Mouse (Mus musculus) kidney, postnatal 25 days (tissue): ENCODE measurements around the gene Kcnj14.
A peak's percentile ranks its signal among the peaks of the same experiment; 100 is the strongest.

Experiments
- DNase-seq, 2 experiments: peaks; one replicate each; pipeline ENCODE4 v3.0.0; 2021; ENCODE audit warnings: mixed read lengths in 2 of 2

The Kcnj14 gene

DNA sequence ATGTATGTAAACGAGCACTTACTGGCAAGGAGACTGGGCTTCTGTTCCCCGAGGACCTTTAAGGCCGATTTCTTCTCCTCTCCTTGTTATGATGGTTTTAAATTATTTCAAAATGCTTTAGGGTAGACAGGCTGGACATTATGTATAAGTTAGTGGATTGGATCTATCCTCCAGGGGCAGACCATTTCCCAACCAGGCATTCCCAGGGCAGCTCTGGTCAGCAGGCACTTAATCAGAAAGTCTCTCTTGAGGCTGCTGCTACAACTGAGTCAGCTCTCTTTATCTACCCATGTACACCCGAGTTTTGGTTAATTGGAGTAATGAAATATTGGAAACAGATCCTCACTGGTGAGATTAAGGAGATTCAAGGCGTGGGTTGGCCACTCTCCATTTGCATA is 6.5 kb upstream of the Kcnj14 start:
- no peak for DNase-seq

DNA sequence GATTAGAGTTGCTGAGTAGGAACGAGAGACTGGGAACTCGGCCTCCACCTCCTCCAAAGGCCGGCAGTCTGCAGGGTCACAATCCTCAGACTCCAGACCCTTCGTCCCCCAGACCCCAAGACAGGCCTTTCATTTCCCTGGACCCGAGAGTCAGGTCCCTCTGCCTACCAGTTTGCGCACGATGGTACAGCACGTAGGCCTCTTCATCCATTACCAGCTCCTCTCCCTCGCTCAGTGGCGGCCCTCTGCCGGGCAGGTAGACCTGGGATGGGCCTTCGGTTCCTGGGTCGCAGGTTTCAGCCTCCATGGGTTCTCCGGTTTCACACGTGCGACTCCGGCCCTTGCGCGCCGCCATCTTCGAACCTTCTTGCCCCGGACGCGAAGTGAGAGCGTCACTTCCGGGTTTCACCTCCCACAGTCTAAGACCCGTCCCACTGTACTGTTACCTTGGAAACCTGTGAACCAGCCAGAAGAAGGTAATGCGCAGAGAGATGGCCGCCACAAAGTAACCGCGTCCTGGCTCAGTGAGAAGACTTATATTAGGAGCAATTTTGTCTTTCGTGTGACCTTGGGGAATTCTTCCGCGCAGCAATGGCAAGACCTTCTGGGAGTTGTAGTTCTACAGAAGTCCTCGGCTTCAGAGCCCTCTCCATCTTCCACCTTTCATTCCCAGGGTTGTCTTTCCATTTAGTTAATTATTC is 6.0 kb upstream of the Kcnj14 start, which contains the start of gene Grwd1:
TSS of gene Grwd1 (minus strand) at position 518 of the 701 bp plus-strand sequence.
- DNase-seq: peak; percentile 88 to 94

DNA sequence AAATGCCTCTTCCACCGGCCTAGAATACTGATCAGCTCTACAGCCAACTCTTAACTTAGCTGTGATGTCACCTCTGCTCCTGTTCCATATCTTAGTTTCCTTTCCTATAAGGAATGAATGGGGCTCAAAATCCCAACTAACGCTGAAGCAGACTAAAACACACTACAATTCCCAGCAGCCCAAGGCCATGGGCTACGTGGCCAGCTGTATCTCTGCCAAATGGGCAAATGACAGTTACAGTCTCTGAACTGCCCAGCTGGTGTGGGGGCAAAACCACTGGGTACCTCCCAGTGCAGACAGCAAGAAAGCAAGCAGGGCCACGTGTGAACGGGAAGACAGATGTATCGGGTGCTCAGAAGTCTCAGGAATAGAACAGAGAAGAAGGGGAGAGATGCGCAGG is 2.0 kb upstream of the Kcnj14 start:
- no peak for DNase-seq

DNA sequence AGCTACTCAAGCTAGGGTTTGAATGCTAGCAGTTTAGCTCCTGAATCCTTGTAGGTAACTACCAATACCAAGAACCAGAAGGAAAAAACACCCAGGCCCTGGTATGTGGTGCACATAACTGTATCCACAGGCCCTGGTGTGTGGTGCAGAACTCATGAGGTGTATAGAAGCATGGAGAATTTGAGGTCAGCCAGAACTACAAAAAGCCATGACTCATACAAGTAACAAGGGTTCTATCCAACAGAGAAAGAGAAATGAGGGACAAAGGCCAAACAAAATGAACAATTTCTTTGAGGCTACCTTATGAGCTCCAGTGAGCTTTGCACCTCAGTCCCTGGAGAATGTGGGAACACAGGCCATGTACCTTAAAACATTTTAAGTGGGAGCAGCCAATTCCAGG is 3.7 kb downstream of the Kcnj14 start:
- no peak for DNase-seq

DNA sequence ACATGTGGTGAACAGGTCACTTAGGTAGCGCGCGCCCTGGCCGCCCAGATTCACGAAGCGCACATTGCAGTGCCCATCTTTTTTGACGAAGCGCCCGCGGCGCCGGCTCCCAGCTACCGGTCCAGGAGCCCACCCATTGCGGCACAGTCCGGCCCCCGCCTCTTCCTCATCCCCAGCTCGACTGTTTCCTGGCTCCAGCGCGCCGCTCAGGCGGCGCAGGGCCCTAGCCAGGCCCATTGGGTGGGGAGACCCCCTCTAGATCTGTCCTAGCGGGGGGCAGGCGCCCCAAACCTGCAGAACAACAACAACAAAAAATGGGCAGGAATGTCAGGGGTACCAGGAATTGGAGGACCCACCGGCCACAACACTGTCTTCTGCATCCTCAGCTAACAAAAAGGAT is 4.7 kb downstream of the Kcnj14 start:
- no peak for DNase-seq

DNA sequence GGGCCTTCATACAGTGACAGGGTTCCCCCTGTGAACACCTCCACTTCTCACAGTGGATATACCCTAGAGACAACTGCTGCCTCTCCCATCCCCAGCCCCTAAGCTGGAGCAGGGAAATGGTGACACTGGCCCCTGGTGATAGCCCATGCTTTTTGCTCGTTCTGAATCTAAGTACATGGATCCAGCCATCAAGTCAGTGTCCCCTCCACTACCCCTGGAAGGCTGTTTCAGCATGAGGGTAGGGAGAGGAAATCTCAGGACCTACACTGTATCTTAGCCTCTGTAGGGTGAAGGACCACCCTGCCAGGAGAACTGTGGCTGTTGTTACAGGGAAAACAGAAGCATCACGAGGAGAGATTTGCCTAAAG is 8.6 kb downstream of the Kcnj14 start:
- no peak for DNase-seq

DNA sequence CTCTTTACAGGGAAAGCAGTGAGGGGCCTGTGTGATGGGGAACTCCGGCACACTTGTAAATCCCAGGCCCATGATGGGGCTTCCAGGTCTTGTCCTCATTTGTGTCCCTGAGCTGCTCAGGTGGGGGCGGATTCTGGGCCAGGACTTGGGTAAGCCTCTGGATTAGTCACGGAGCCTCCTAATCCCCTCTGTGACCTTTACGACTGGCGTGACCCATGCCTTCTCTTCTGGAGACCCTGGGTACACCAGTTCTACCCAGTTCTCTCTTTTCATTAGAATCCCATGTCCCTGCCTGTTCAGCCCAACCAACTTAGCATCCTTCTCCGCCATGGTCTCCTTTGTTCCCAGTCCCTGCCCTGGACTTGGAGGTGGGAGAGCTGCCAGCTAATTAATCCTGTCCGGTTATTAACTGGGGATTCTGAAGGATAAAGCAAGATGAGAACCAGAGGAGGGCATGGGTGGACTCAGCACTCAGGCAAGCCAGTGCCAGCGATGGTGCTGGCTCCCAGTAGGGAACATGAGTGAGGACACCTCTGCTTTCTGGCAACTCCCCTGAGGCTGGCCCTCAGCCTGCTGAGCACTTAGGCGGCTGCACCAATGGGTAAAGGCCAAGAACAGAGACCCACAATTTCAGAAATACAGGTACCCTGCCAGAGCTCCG is 9.1 kb downstream of the Kcnj14 start:
- no peak for DNase-seq

DNA sequence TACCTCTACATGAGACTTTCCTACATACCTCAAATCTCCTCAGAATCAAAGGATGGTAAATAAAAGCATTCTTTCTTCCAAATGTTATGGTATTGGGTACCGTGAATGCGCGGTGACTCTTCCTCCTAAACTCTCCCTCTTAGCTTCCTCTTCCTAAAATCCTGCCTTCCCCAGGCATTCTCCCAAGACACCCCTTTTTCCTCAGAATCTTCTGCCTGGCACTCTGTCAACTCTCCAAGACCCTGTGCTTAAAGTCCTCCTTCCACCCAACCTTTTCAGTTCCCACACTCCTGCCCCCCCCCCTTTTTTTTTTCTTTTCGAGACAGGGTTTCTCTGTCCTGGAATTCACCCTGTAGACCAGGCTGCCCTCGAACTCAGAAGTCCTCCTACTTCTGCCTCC is 9.7 kb downstream of the Kcnj14 start:
- DNase-seq: no peak

DNA sequence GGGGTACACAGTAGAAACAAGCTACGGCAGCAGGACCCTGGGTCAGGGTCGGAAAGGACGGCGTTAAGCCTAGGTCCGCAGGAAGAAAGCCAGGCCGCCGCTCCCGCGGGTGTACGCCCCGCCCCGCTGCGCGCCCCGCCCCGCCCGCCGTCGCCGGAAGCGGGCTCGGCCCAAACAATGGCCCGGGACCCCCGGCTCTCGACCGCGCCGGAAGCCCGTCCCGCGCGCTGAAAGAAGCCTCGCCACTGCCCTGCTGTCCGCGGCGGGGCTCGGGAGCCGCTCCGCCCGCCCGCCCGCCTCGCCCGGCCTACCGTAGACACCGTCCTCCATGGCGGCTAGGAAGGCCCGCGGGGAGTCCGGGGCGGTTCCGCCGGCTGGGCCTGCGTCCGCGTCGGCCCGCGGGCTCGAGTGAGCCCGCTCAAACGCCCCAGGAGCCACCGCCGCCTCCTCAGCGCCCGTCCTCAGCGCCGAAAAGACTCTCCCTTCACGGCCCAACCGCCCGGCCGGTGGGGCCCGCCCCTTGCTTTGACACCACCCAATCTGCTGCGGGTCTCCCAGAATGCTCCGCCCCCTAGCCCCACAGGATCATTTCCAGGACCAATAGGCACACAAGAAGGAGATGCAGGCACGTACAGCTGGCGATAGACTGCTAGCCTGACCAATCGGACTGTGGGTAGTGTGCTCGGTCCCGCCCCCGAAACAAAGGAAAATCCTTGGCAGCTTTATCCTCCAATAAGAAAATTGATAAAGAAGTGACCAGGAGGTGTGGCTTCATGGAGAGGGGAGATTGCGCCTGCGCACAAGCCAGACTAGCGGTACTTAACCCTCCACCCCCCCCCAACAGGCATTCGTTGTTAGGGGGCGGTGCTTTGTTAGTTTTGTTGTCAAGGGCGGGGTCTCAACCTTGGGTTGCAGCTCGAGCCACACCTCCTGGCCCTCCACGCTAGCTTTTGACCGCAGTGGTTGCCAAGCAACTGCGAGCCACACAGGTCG is 10.5 kb downstream of the Kcnj14 start, which contains the start of gene Cyth2:
TSS of gene Cyth2 (minus strand) at position 795 of the 993 bp plus-strand sequence.
- DNase-seq: peak; percentile 99 to 100

DNA sequence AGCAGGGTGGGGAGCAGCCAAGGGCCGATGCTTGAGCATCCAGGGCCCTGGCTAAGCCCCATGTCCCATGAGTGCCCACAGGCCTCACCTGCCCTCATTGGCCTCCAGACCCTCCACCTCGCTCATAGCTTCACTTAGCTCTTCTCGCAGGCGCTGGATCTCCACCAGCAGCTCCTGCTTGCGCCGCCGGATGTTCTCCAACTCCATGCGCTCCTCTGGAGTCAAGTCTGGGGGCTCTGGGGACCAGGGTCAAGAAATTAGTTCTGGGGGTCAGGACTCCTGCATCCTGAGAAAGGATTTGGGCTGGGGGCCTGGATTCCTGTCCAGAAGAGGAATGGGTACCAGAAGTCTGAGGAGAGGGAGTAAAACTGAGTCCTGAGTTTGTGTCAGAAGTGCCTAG is 11.7 kb downstream of the Kcnj14 start:
- no peak for DNase-seq

DNA sequence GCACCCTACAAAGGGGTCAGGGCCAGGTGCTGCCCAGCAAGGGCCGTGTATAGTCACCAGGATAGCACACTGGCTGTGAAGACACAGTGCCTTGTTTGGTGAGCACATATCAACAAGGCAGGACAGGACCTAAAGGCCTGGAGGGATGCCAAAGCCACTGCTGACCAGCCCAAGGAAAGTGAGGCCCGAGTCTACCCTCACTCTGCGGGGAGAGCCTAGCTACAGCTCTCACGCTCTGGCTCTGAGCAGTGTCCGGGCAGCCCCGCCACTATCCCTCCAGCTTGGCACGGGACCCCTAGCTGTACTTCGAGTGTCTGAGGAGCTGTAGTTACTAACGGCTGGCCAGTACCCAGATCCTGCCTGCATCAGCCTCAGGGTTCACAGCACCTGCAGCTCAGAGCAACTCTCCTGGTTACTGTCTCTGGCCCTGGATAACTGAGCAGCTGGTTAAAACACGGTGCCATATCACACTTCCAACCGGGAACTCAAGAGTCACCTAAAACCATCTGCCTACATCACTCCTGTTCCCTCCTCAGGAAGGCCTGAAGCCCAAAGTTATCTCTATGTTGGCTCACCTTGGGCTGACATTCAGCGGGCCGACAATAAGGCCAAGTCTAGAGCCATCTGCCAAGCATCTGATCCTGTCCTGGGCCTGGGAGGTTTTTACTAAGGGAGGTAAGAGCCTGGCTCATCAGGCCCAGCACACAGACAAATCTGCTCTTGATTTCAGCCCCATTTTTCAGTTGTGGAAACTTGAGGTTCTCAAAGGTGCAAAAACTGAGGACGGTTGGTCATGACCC is 15.1 kb downstream of the Kcnj14 start:
- DNase-seq: no peak

DNA sequence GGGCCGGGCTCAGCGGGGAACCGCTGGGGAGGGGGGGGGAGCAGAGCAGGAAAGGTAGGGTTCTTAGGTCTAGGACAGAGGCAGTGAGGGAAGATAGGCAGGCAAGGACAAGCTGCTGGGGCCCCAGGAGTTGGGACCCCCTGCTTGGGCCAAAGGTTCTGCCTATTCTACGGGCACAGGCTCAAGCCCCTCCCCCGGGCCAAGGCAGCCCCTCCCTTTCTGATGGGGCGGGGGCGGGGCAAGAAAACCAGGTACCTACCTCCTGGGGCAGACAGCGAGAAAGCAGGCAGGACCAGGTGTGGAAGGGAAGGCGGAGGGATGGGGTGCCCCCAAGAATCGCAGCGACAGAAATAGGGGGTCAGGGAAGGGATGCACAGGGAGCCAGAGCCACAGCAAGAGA is 16.1 kb downstream of the Kcnj14 start:
- no peak for DNase-seq

DNA sequence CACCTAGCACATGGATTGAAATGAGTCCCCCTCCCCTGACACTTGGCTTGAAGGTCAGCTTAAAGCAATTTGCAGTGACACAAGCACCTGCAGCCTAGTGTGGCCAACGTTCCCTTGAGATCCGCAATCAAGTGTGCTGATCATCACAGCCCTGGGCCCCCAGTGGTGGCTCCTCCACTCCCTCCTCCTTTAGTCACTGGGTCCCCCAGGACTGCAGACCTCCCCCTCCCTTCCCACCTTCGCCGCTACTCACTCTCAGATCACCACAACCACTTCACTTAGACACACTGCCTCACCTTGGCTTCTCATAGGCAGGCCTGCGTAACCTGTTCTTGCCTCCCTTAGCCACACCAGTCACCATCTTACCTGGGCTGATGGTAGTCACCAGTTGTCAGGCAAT is 18.6 kb downstream of the Kcnj14 start:
- DNase-seq: no peak

DNA sequence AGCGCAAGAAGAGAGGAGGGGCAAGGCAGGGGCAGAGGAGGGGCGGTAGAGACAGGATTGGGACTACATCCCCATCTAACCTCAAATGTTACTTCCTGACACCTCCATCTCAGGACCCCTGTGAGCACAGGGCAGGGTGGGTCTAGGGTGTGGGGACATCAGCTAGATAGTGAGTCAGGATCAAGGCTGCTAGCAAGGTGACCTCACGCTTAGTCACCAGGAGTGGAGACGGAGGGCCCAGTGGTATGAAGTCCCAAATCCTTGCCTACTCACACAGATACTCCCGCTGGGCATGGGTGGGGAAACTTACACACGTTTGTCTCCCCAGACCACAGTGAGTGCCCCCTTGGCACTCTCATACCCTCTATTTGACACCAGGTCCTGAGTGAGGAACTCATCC is 22.0 kb downstream of the Kcnj14 start:
- DNase-seq: no peak

DNA sequence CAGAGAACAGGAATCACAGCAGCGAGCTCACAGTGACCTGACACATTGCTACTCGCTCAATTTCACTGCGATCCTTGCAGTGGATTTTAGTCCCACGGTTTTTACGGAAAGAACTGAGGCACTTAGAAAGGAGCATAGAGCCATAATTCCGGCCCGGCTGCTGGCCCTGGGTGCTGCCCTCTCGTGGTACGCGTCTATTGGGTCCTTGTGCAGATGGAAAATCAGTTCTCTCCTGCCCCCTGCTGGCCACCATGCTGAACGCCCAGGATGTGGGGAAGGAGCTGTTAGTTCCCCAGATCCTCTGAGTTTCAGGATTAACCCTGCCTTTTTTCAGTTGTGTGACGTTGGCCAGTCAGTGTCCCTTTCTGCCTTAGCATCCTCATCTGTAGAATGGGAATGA is 23.2 kb downstream of the Kcnj14 start:
- peak; percentile 92 to 98 for DNase-seq

DNA sequence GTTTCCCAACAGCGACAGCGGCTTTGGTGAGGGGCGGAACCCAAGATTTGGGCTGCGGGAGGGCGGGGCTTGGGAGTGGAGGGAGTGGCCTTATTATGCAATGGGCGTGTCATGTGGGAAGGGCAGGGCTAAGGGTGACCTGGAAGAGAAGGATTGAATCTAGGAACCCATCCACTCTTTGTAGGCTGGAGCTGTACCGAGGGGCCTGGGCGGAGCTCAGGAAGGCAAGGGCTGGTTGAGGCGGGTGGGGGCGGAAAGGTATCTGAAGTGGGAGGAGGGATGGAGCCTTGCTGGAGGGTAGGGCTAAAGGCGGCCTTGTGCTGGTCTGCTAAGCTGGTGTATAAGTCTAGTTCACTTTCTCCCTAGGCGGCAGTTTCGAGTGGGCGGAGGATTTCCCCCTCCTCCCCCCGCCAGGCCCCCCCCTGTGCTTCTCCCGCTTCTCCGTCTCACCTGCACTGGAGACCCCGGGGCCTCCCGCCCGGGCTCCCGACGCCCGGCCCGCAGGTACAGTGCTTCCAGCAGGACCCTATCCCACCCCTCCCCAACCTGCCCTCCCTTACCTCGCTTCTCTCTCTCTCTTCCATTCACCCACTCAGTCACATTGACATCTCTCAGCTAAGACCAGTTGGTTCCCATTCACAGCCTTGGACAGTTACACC is 23.9 kb downstream of the Kcnj14 start:
- DNase-seq: peak; percentile 51 to 81

DNA sequence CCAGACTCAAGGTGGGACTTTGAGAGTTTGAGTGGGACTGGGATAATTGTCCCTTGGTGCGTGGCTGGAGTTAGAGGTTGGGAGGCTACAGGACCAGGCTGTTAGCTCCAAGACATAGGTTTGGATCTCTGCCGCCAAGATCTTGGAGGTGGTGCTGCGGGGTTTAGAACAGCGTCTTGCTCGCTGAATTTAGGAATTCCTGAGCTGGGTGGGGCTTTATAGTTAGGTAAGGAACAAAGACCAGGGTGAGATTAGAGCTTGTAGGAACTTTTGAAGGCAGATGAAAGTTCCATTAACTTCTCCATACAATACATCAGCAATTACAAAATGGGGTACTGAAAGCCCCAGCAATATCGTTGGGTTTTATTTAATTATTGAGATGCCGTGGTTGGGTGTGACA is 24.6 kb downstream of the Kcnj14 start:
- DNase-seq: no peak

DNA sequence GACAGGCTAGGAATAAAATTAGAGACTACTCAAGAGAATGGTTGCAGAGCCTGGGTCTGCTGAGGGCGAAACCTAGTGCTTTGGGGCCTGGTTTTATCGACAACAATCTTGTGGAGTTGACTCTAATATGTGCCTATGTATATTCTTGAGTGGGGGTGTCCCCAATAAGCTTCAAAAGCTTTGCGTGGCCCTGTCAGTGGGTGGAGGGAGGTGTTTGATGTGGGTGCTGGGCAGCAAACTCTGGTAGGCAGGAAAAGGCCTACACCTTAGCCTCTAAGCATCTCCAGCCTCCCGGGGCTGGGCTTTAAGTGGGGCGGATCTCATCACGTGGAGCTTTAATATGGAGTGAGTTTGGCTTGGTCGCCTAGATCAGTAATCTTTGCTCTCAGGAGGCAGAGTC is 25.7 kb downstream of the Kcnj14 start:
- no peak for DNase-seq

DNA sequence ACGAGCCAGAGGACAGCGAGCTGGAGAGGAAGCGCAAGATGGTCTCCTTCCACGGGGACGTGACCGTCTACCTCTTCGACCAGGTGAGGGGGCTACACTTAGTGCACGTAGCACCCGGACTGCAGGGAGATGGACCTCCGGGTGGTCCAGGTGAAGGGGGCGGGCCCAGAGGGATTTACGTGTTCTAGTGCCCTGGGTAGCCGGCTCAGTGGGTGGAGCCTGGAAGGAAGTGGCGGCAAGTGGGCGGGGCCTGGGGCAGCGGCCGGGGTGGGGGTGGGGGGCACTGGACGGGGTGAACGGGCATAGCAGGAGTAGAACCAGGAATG is 26.1 kb downstream of the Kcnj14 start:
- DNase-seq: peak; percentile 74 to 81

DNA sequence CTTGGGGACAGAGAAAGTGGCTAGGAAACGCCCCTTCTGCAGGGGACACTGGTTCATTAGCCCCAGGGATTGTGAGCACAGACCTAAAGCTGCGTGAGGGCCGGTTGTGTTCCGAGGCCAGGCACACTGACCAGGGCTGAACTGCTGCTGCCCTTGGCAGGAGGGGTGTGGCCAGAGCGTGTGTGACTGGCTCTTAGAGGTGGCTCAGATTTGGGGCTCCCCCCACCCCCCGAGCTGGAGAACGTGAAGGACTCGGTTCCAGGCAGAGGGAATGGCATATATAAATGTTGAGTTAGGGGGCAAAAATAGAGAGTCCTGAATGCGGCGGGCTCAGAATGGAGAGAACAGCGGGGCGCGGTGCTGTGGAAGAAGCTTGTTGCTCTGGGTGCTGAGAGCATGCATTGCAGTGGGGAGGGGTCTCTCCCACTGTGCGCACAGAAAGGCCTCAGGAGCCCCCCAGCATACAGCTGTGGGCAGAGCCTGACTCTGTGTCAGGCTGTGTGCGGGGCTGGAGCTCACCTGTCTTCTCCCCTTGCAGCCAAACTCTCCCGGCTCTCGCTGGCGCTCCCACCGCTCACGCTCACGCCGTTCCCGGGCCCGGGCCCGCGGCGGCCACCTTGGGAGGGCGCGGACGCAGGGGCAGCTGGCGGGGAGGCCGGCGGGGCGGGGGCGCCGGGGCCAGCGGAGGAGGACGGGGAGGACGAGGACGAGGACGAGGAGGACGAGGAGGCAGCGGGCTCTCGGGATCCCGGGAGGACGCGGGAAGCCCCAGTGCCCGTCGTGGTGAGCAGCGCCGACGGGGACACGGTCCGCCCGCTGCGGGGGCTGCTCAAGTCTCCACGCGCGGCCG is 26.7 kb downstream of the Kcnj14 start:
- peak; percentile 39 to 70 for DNase-seq

DNA sequence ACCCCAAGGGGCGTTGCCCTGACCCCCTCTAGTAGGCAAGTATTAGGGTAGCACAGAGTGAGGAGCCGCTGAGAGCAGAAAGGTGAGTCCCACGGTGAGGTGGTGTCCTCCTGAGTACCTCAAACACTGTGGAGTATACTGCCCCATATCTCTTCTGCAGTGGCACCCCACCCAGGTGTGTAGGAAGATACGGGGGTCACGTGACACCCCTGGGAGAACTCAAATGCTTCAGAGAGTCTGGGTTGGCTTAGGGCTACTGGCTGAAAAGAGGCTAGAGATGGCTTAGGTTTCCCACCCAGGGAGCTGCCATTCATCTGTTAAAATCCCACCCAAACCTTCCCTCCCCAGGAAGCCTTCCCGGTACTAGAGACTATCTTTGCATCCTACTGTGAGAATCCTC is 27.6 kb downstream of the Kcnj14 start:
- no peak for DNase-seq
